Mouse (Mus musculus): ENCODE data around the gene Nom1. TPM values are rescaled to one million over a fixed set of nuclear protein-coding genes. Genes with fewer than 3 reads are reported as not detected.
A peak's percentile ranks its signal among the peaks of the same experiment; 100 is the strongest.

Nom1 gene
- polyA plus RNA-seq, 1 experiment from 2014 or later, result 26.5 TPM

- Histone ChIP-seq H3K4me2 (ENCODE audit: low read depth, low read length) (peak overlapping the region; percentile 58), H3K4me1 (ENCODE audit: control insufficient read depth, insufficient read depth, low read length) (no peaks in the 10 kb centered on the region), H3K36me3 (ENCODE audit: control insufficient read depth, insufficient read depth, low read length) (no peaks in the 10 kb centered on the region), H3K27me3 (ENCODE audit: control insufficient read depth, insufficient read depth, low read length) (peaks cover 46% of the 10 kb centered on the region), H3K4me3 (replicated peaks; ENCODE audit: low read length) (peak overlapping the region; percentile 45), H3K9ac (ENCODE audit: low read length) (peak overlapping the region; percentile 59), H3K9me3 (replicated peaks; ENCODE audit: control insufficient read depth, low read length) (no peaks in the 10 kb centered on the region), H3K27ac (ENCODE audit: low read length) (peak overlapping the region; percentile 71)
- no peak for ATAC-seq (ENCODE audit: insufficient read depth, low FRiP score)
- WGBS, result 4% methylated on average over 17 of the region's 17 CpGs
Measured at GRCm38 (mm10) chr5:29468351-29469065, 34.0 kb downstream of the Nom1 start.

- no peak overlapping the region for H3K4me2 ChIP-seq (ENCODE audit: low read depth, low read length)
- H3K4me3 ChIP-seq (replicated peaks; ENCODE audit: low read length), result no peak overlapping the region
- H3K9me3 ChIP-seq (replicated peaks; ENCODE audit: control insufficient read depth, low read length), result no peaks in the 10 kb centered on the region
- H3K9ac ChIP-seq (ENCODE audit: low read length), result no peak overlapping the region
- H3K27me3 ChIP-seq (ENCODE audit: control insufficient read depth, insufficient read depth, low read length), result peaks cover 56% of the 10 kb centered on the region
- no peak for ATAC-seq (ENCODE audit: insufficient read depth, low FRiP score)
- no peaks in the 10 kb centered on the region for H3K4me1 ChIP-seq (ENCODE audit: control insufficient read depth, insufficient read depth, low read length)
- no peaks in the 10 kb centered on the region for H3K36me3 ChIP-seq (ENCODE audit: control insufficient read depth, insufficient read depth, low read length)
- 20% methylated on average over 4 of the region's 4 CpGs for WGBS
- no peak overlapping the region for H3K27ac ChIP-seq (ENCODE audit: low read length)
Measured at GRCm38 (mm10) chr5:29469501-29469900, 35.0 kb downstream of the Nom1 start.

GRCm38 (mm10) chr5:29470271-29470670 lies 35.8 kb downstream of the Nom1 start:
- 34% methylated on average over 5 of the region's 5 CpGs for WGBS
- H3K4me2 ChIP-seq (ENCODE audit: low read depth, low read length), result no peak overlapping the region
- H3K9ac ChIP-seq (ENCODE audit: low read length), result no peak overlapping the region
- peaks cover 61% of the 10 kb centered on the region for H3K27me3 ChIP-seq (ENCODE audit: control insufficient read depth, insufficient read depth, low read length)
- H3K36me3 ChIP-seq (ENCODE audit: control insufficient read depth, insufficient read depth, low read length), result no peaks in the 10 kb centered on the region
- H3K4me3 ChIP-seq (replicated peaks; ENCODE audit: low read length), result no peak overlapping the region
- no peaks in the 10 kb centered on the region for H3K4me1 ChIP-seq (ENCODE audit: control insufficient read depth, insufficient read depth, low read length)
- no peak for ATAC-seq (ENCODE audit: insufficient read depth, low FRiP score)
- no peak overlapping the region for H3K27ac ChIP-seq (ENCODE audit: low read length)
- no peaks in the 10 kb centered on the region for H3K9me3 ChIP-seq (replicated peaks; ENCODE audit: control insufficient read depth, low read length)

- H3K9me3 ChIP-seq (replicated peaks; ENCODE audit: control insufficient read depth, low read length), result no peaks in the 10 kb centered on the region
- H3K9ac ChIP-seq (ENCODE audit: low read length), result no peak overlapping the region
- no peak overlapping the region for H3K27ac ChIP-seq (ENCODE audit: low read length)
- H3K4me3 ChIP-seq (replicated peaks; ENCODE audit: low read length), result no peak overlapping the region
- H3K4me1 ChIP-seq (ENCODE audit: control insufficient read depth, insufficient read depth, low read length), result no peaks in the 10 kb centered on the region
- H3K27me3 ChIP-seq (ENCODE audit: control insufficient read depth, insufficient read depth, low read length), result peaks cover 67% of the 10 kb centered on the region
- no peak overlapping the region for H3K4me2 ChIP-seq (ENCODE audit: low read depth, low read length)
- WGBS, result 22% methylated on average over 20 of the region's 20 CpGs
- no peak for ATAC-seq (ENCODE audit: insufficient read depth, low FRiP score)
- no peaks in the 10 kb centered on the region for H3K36me3 ChIP-seq (ENCODE audit: control insufficient read depth, insufficient read depth, low read length)
Measured at GRCm38 (mm10) chr5:29470851-29471394, 36.5 kb downstream of the Nom1 start.

- ATAC-seq (ENCODE audit: insufficient read depth, low FRiP score), result no peak
- Histone ChIP-seq H3K9me3 (replicated peaks; ENCODE audit: control insufficient read depth, low read length) (no peaks in the 10 kb centered on the region), H3K27me3 (ENCODE audit: control insufficient read depth, insufficient read depth, low read length) (peaks cover 68% of the 10 kb centered on the region), H3K4me3 (replicated peaks; ENCODE audit: low read length) (no peak overlapping the region), H3K9ac (ENCODE audit: low read length) (no peak overlapping the region), H3K36me3 (ENCODE audit: control insufficient read depth, insufficient read depth, low read length) (no peaks in the 10 kb centered on the region), H3K27ac (ENCODE audit: low read length) (no peak overlapping the region), H3K4me2 (ENCODE audit: low read depth, low read length) (no peak overlapping the region), H3K4me1 (ENCODE audit: control insufficient read depth, insufficient read depth, low read length) (no peaks in the 10 kb centered on the region)
- WGBS, result 20% methylated on average over 11 of the region's 11 CpGs
Measured at GRCm38 (mm10) chr5:29471396-29471795, 36.9 kb downstream of the Nom1 start.

GRCm38 (mm10) chr5:29471855-29472665 lies 37.6 kb downstream of the Nom1 start:
- 11% methylated on average over 22 of the region's 22 CpGs for WGBS
- Histone ChIP-seq H3K27me3 (ENCODE audit: control insufficient read depth, insufficient read depth, low read length) (peaks cover 68% of the 10 kb centered on the region), H3K36me3 (ENCODE audit: control insufficient read depth, insufficient read depth, low read length) (no peaks in the 10 kb centered on the region), H3K27ac (ENCODE audit: low read length) (peak overlapping the region; percentile 32; the same call in 1 of the 2 replicates), H3K4me2 (ENCODE audit: low read depth, low read length) (peak overlapping the region; percentile 25; the same call in 1 of the 2 replicates), H3K9ac (ENCODE audit: low read length) (peak overlapping the region; percentile 18; the same call in 1 of the 2 replicates), H3K9me3 (replicated peaks; ENCODE audit: control insufficient read depth, low read length) (no peaks in the 10 kb centered on the region), H3K4me3 (replicated peaks; ENCODE audit: low read length) (no peak overlapping the region; the same call in 1 of the 2 replicates), H3K4me1 (ENCODE audit: control insufficient read depth, insufficient read depth, low read length) (no peaks in the 10 kb centered on the region)
- ATAC-seq (ENCODE audit: insufficient read depth, low FRiP score), result no peak

- Histone ChIP-seq H3K9ac (ENCODE audit: low read length) (peak overlapping the region; percentile 40), H3K4me2 (ENCODE audit: low read depth, low read length) (peak overlapping the region; percentile 76), H3K27ac (ENCODE audit: low read length) (no peak overlapping the region), H3K27me3 (ENCODE audit: control insufficient read depth, insufficient read depth, low read length) (peaks cover 74% of the 10 kb centered on the region), H3K4me1 (ENCODE audit: control insufficient read depth, insufficient read depth, low read length) (peaks cover 10% of the 10 kb centered on the region; the same call in 1 of the 2 replicates), H3K9me3 (replicated peaks; ENCODE audit: control insufficient read depth, low read length) (no peaks in the 10 kb centered on the region), H3K4me3 (replicated peaks; ENCODE audit: low read length) (peak overlapping the region; percentile 18), H3K36me3 (ENCODE audit: control insufficient read depth, insufficient read depth, low read length) (no peaks in the 10 kb centered on the region)
- WGBS, result 13% methylated on average over 35 of the region's 35 CpGs
- no peak for ATAC-seq (ENCODE audit: insufficient read depth, low FRiP score)
Measured at GRCm38 (mm10) chr5:29473551-29474245, 39.2 kb downstream of the Nom1 start.

GRCm38 (mm10) chr5:29474246-29474960 lies 39.9 kb downstream of the Nom1 start:
- Histone ChIP-seq H3K27ac (ENCODE audit: low read length) (no peak overlapping the region), H3K27me3 (ENCODE audit: control insufficient read depth, insufficient read depth, low read length) (peaks cover 76% of the 10 kb centered on the region), H3K4me2 (ENCODE audit: low read depth, low read length) (peak overlapping the region; percentile 76), H3K36me3 (ENCODE audit: control insufficient read depth, insufficient read depth, low read length) (no peaks in the 10 kb centered on the region), H3K4me1 (ENCODE audit: control insufficient read depth, insufficient read depth, low read length) (peaks cover 10% of the 10 kb centered on the region; the same call in 1 of the 2 replicates), H3K9ac (ENCODE audit: low read length) (peak overlapping the region; percentile 50), H3K9me3 (replicated peaks; ENCODE audit: control insufficient read depth, low read length) (no peaks in the 10 kb centered on the region), H3K4me3 (replicated peaks; ENCODE audit: low read length) (peak overlapping the region; percentile 57)
- WGBS, result 12% methylated on average over 35 of the region's 35 CpGs
- ATAC-seq (ENCODE audit: insufficient read depth, low FRiP score), result no peak

Data from stomach, embryonic 16.5 days (tissue).